Mouse (Mus musculus) E14TG2a.4 (cell line): ENCODE measurements around the gene Mymk.

ENCODE experiments used
- CTCF ChIP-seq: conservative IDR thresholded peaks from 2 replicates; pipeline ENCODE4 v1.5.1; 2014; ENCODE audit warnings: low read length
- POU5F1 ChIP-seq: IDR thresholded peaks from 2 replicates; pipeline ENCODE4 v1.6.1; 2014; ENCODE audit warnings: low read length, borderline replicate concordance

DNA sequence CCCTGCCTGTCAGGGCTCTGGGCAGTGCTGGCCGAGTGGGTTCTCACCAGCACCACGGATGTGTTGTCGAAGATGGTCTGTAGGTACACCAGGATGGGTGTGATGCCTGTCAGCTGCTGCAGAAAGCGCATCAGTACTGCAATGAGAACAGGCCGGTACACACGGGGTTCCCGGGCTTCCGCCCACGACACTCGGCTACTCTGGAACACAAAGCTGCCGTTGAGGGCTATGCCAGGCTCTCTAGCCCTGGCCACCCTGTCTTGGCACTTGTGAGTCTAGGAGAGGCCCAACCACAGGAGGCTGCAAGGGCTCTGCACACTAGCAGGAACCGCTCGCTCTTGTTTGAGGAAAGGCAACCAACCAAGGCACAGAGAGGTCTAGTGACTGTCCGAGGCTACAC, 47.8 kb downstream of the Mymk start:
- TF ChIP-seq CTCF: no peak
- TF ChIP-seq POU5F1: no peak
